Mouse (Mus musculus): Measurements from ENCODE around the gene Tcfl5. TPM values are rescaled to one million over a fixed set of nuclear protein-coding genes. Genes with fewer than 3 reads are reported as not detected.

The Tcfl5 gene
- polyA plus RNA-seq, 1 experiment from 2014 or later = 0.14 TPM

GRCm38 (mm10) chr2:180588736-180589122 is 53.8 kb downstream of the Tcfl5 start:
- Histone ChIP-seq H3K27ac (ENCODE audit: low read length) (peak overlapping the region; percentile 88; the same call in 1 of the 2 replicates), H3K27me3 (ENCODE audit: control insufficient read depth, insufficient read depth, low read length) (no peaks in the 10 kb centered on the region), H3K9ac (replicated peaks; ENCODE audit: low read depth, low read length) (peak overlapping the region; percentile 82; the same call in 1 of the 2 replicates), H3K4me1 (ENCODE audit: control insufficient read depth, insufficient read depth, low read length) (peaks cover 12% of the 10 kb centered on the region), H3K9me3 (ENCODE audit: control insufficient read depth, low read depth, low read length) (no peaks in the 10 kb centered on the region), H3K4me2 (replicated peaks; ENCODE audit: low read depth, low read length) (peak overlapping the region; percentile 85), H3K36me3 (ENCODE audit: control insufficient read depth, insufficient read depth, low read length) (peaks cover 42% of the 10 kb centered on the region), H3K4me3 (ENCODE audit: low read depth, low read length) (peak overlapping the region; percentile 85)
- ATAC-seq (ENCODE audit: insufficient number of reproducible peaks, insufficient read depth, low FRiP score, low read depth) = peak; percentile 1; the same call in 1 of the 2 replicates
- WGBS = 51% methylated on average over 6 of the region's 6 CpGs

GRCm38 (mm10) chr2:180583154-180583507 is 59.4 kb downstream of the Tcfl5 start:
- no peak for ATAC-seq (ENCODE audit: insufficient number of reproducible peaks, insufficient read depth, low FRiP score, low read depth)
- peak overlapping the region; percentile 90 for H3K4me2 ChIP-seq (replicated peaks; ENCODE audit: low read depth, low read length)
- peak overlapping the region; percentile 90 for H3K9ac ChIP-seq (replicated peaks; ENCODE audit: low read depth, low read length)
- H3K9me3 ChIP-seq (ENCODE audit: control insufficient read depth, low read depth, low read length) = no peaks in the 10 kb centered on the region
- H3K36me3 ChIP-seq (ENCODE audit: control insufficient read depth, insufficient read depth, low read length) = peaks cover 17% of the 10 kb centered on the region; the same call in 1 of the 2 replicates
- no peak overlapping the region for H3K27ac ChIP-seq (ENCODE audit: low read length)
- H3K4me1 ChIP-seq (ENCODE audit: control insufficient read depth, insufficient read depth, low read length) = peaks cover 15% of the 10 kb centered on the region
- H3K4me3 ChIP-seq (ENCODE audit: low read depth, low read length) = peak overlapping the region; percentile 86
- H3K27me3 ChIP-seq (ENCODE audit: control insufficient read depth, insufficient read depth, low read length) = no peaks in the 10 kb centered on the region
- 22% methylated on average over 7 of the region's 7 CpGs for WGBS

GRCm38 (mm10) chr2:180582481-180583153 is 59.9 kb downstream of the Tcfl5 start:
- H3K36me3 ChIP-seq (ENCODE audit: control insufficient read depth, insufficient read depth, low read length) = peaks cover 17% of the 10 kb centered on the region; the same call in 1 of the 2 replicates
- peak overlapping the region; percentile 86 for H3K4me3 ChIP-seq (ENCODE audit: low read depth, low read length)
- H3K27me3 ChIP-seq (ENCODE audit: control insufficient read depth, insufficient read depth, low read length) = no peaks in the 10 kb centered on the region
- H3K9ac ChIP-seq (replicated peaks; ENCODE audit: low read depth, low read length) = peak overlapping the region; percentile 90
- peak overlapping the region; percentile 48; the same call in 1 of the 2 replicates for H3K27ac ChIP-seq (ENCODE audit: low read length)
- H3K4me2 ChIP-seq (replicated peaks; ENCODE audit: low read depth, low read length) = peak overlapping the region; percentile 90
- ATAC-seq (ENCODE audit: insufficient number of reproducible peaks, insufficient read depth, low FRiP score, low read depth) = peak; percentile 85
- no peaks in the 10 kb centered on the region for H3K9me3 ChIP-seq (ENCODE audit: control insufficient read depth, low read depth, low read length)
- whole genome bisulfite sequencing = under 1% methylated on average over 52 of the region's 57 CpGs
- H3K4me1 ChIP-seq (ENCODE audit: control insufficient read depth, insufficient read depth, low read length) = peaks cover 15% of the 10 kb centered on the region

GRCm38 (mm10) chr2:180581002-180581401 is 61.5 kb downstream of the Tcfl5 start, which contains the start of gene Mrgbp:
TSS of gene Mrgbp (plus strand) at chr2:180581304.
- Histone ChIP-seq H3K4me1 (ENCODE audit: control insufficient read depth, insufficient read depth, low read length) (peaks cover 15% of the 10 kb centered on the region), H3K9me3 (ENCODE audit: control insufficient read depth, low read depth, low read length) (no peaks in the 10 kb centered on the region), H3K27me3 (ENCODE audit: control insufficient read depth, insufficient read depth, low read length) (no peaks in the 10 kb centered on the region), H3K4me2 (replicated peaks; ENCODE audit: low read depth, low read length) (no peak within 1 kb of the TSS), H3K9ac (replicated peaks; ENCODE audit: low read depth, low read length) (no peak within 1 kb of the TSS), H3K27ac (ENCODE audit: low read length) (no peak within 1 kb of the TSS), H3K4me3 (ENCODE audit: low read depth, low read length) (no peak within 1 kb of the TSS), H3K36me3 (ENCODE audit: control insufficient read depth, insufficient read depth, low read length) (peaks cover 11% of the 10 kb centered on the region; the same call in 1 of the 2 replicates)
- 50% methylated on average over 3 of the region's 3 CpGs for WGBS
- no peak for ATAC-seq (ENCODE audit: insufficient number of reproducible peaks, insufficient read depth, low FRiP score, low read depth)

- ATAC-seq (ENCODE audit: insufficient number of reproducible peaks, insufficient read depth, low FRiP score, low read depth) = no peak
- no peaks in the 10 kb centered on the region for H3K27me3 ChIP-seq (ENCODE audit: control insufficient read depth, insufficient read depth, low read length)
- WGBS = 5% methylated on average over 3 of the region's 3 CpGs
These were observed 63.8 kb downstream of the Tcfl5 start for GRCm38 (mm10) chr2:180578686-180579085.

GRCm38 (mm10) chr2:180576482-180576881 is 66.0 kb downstream of the Tcfl5 start:
- no peak for ATAC-seq (ENCODE audit: insufficient number of reproducible peaks, insufficient read depth, low FRiP score, low read depth)
- 62% methylated on average over 4 of the region's 4 CpGs for WGBS
- H3K27ac ChIP-seq (ENCODE audit: low read length) = no peak overlapping the region

More at GRCm38 (mm10) chr2:180578686-180579085, 63.8 kb downstream of the Tcfl5 start:
- no peaks in the 10 kb centered on the region for H3K36me3 ChIP-seq (ENCODE audit: control insufficient read depth, insufficient read depth, low read length)
- no peak overlapping the region for H3K4me3 ChIP-seq (ENCODE audit: low read depth, low read length)
- H3K4me2 ChIP-seq (replicated peaks; ENCODE audit: low read depth, low read length) = no peak overlapping the region
- H3K27ac ChIP-seq (ENCODE audit: low read length) = no peak overlapping the region
- H3K4me1 ChIP-seq (ENCODE audit: control insufficient read depth, insufficient read depth, low read length) = peaks cover 10% of the 10 kb centered on the region
- no peaks in the 10 kb centered on the region for H3K9me3 ChIP-seq (ENCODE audit: control insufficient read depth, low read depth, low read length)
- H3K9ac ChIP-seq (replicated peaks; ENCODE audit: low read depth, low read length) = no peak overlapping the region

More at GRCm38 (mm10) chr2:180576482-180576881, 66.0 kb downstream of the Tcfl5 start:
- Histone ChIP-seq H3K4me1 (ENCODE audit: control insufficient read depth, insufficient read depth, low read length) (no peaks in the 10 kb centered on the region), H3K36me3 (ENCODE audit: control insufficient read depth, insufficient read depth, low read length) (no peaks in the 10 kb centered on the region), H3K9me3 (ENCODE audit: control insufficient read depth, low read depth, low read length) (no peaks in the 10 kb centered on the region), H3K4me3 (ENCODE audit: low read depth, low read length) (no peak overlapping the region), H3K27me3 (ENCODE audit: control insufficient read depth, insufficient read depth, low read length) (no peaks in the 10 kb centered on the region), H3K9ac (replicated peaks; ENCODE audit: low read depth, low read length) (no peak overlapping the region), H3K4me2 (replicated peaks; ENCODE audit: low read depth, low read length) (no peak overlapping the region)

Other genes starting within 250 kb of the Tcfl5 start
- gene Slco4a1, start 186.5 kb downstream of the Tcfl5 start, polyA plus RNA-seq (2014; fragmentation: Nextera tagmentation; extraction: Ambion mirVana) = 3.1 and 3.4 TPM in 2 replicates
- gene Ntsr1, start 142.7 kb downstream of the Tcfl5 start, polyA plus RNA-seq (2014; fragmentation: Nextera tagmentation; extraction: Ambion mirVana) = 1.7 and 2.0 TPM in 2 replicates
- 28.9 and 31.1 TPM in 2 replicates for gene Mrgbp, start 61.4 kb downstream of the Tcfl5 start, polyA plus RNA-seq (2014; fragmentation: Nextera tagmentation; extraction: Ambion mirVana)
- gene Ogfr, start 53.5 kb downstream of the Tcfl5 start, polyA plus RNA-seq (2014; fragmentation: Nextera tagmentation; extraction: Ambion mirVana) = 61.3 and 61.4 TPM in 2 replicates
- 6.9 and 9.8 TPM in 2 replicates for gene Col9a3, start 44.9 kb downstream of the Tcfl5 start, polyA plus RNA-seq (2014; fragmentation: Nextera tagmentation; extraction: Ambion mirVana)
- gene Dido1, start 67.3 kb upstream of the Tcfl5 start, polyA plus RNA-seq (2014; fragmentation: Nextera tagmentation; extraction: Ambion mirVana) = 39.4 and 41.2 TPM in 2 replicates
- gene Gid8, start 67.4 kb upstream of the Tcfl5 start, polyA plus RNA-seq (2014; fragmentation: Nextera tagmentation; extraction: Ambion mirVana) = 53.4 and 57.1 TPM in 2 replicates
- gene Slc17a9, start 82.6 kb upstream of the Tcfl5 start, polyA plus RNA-seq (2014; fragmentation: Nextera tagmentation; extraction: Ambion mirVana) = 1.7 and 1.9 TPM in 2 replicates
- not detected in 2 replicates for gene Bhlhe23, start 134.2 kb upstream of the Tcfl5 start, polyA plus RNA-seq (2014; fragmentation: Nextera tagmentation; extraction: Ambion mirVana)

Measured in stomach, embryonic 14.5 days (tissue).